Mouse (Mus musculus) kidney, postnatal 36 days (tissue): Measurements from ENCODE around the gene Brpf1.

Source experiments
- DNase-seq, 2 experiments: peaks; one replicate each; pipeline ENCODE4 v3.0.0; 2021 to 2022; ENCODE audit warnings: mixed read lengths in 2 of 2

The Brpf1 gene

GRCm38 (mm10) chr6:113307481-113308121, 664 bp downstream of the Brpf1 start:
- DNase-seq, result peak; percentile 26 to 52

- DNase-seq, result peak; percentile 57 to 64
Measured at GRCm38 (mm10) chr6:113308141-113308540, 1.2 kb downstream of the Brpf1 start.

GRCm38 (mm10) chr6:113315972-113316371, 9.0 kb downstream of the Brpf1 start:
- no peak for DNase-seq

GRCm38 (mm10) chr6:113326533-113327315, 19.8 kb downstream of the Brpf1 start, which contains the start of gene Ogg1:
Ogg1 (plus strand) TSS chr6:113326972.
- peak; percentile 98 to 100 for DNase-seq

GRCm38 (mm10) chr6:113329396-113329795, 22.5 kb downstream of the Brpf1 start:
- DNase-seq, result no peak

GRCm38 (mm10) chr6:113330547-113330946, 23.6 kb downstream of the Brpf1 start:
- DNase-seq, result no peak

GRCm38 (mm10) chr6:113331721-113332120, 24.8 kb downstream of the Brpf1 start:
- DNase-seq, result no peak

GRCm38 (mm10) chr6:113332734-113333133, 25.8 kb downstream of the Brpf1 start:
- DNase-seq, result peak in 1 of 2 experiments; percentile 20

GRCm38 (mm10) chr6:113333137-113333950, 26.4 kb downstream of the Brpf1 start:
- peak; percentile 89 to 90 for DNase-seq

- no peak for DNase-seq
Measured at GRCm38 (mm10) chr6:113334216-113334615, 27.3 kb downstream of the Brpf1 start.

- peak in 1 of 2 experiments; percentile 71 for DNase-seq
Measured at GRCm38 (mm10) chr6:113336852-113337620, 30.1 kb downstream of the Brpf1 start.

GRCm38 (mm10) chr6:113341574-113341973, 34.6 kb downstream of the Brpf1 start:
- peak in 1 of 2 experiments; percentile 21 for DNase-seq

- peak in 1 of 2 experiments; percentile 31 for DNase-seq
Measured at GRCm38 (mm10) chr6:113342297-113342696, 35.4 kb downstream of the Brpf1 start.

- DNase-seq, result peak; percentile 87 to 89
Measured at GRCm38 (mm10) chr6:113343177-113344092, 36.5 kb downstream of the Brpf1 start, which contains the start of gene Camk1. Camk1 (minus strand) TSS chr6:113343984.

GRCm38 (mm10) chr6:113344321-113344720, 37.4 kb downstream of the Brpf1 start:
- peak; percentile 98 for DNase-seq

GRCm38 (mm10) chr6:113346897-113347296, 40.0 kb downstream of the Brpf1 start:
- DNase-seq, result no peak

GRCm38 (mm10) chr6:113350538-113350937, 43.6 kb downstream of the Brpf1 start:
- no peak for DNase-seq

- no peak for DNase-seq
Measured at GRCm38 (mm10) chr6:113351161-113351560, 44.2 kb downstream of the Brpf1 start.

- DNase-seq, result no peak
Measured at GRCm38 (mm10) chr6:113351653-113352052, 44.7 kb downstream of the Brpf1 start.

- no peak for DNase-seq
Measured at GRCm38 (mm10) chr6:113352820-113353219, 45.9 kb downstream of the Brpf1 start.

- no peak for DNase-seq
Measured at GRCm38 (mm10) chr6:113353696-113354095, 46.8 kb downstream of the Brpf1 start.
